Mouse (Mus musculus): ENCODE measurements at regions not wholly inside any gene's neighbourhood (a gene's known extent, or its start where the extent isn't known, plus 50 kb on each side); places are given as distances from the start of the nearest gene placed in this dataset.
"Not testable (repeated sequence)": the region's sequence is repeated elsewhere in the genome, so short reads cannot be mapped to it uniquely, and the experiment has no call there.

DNA sequence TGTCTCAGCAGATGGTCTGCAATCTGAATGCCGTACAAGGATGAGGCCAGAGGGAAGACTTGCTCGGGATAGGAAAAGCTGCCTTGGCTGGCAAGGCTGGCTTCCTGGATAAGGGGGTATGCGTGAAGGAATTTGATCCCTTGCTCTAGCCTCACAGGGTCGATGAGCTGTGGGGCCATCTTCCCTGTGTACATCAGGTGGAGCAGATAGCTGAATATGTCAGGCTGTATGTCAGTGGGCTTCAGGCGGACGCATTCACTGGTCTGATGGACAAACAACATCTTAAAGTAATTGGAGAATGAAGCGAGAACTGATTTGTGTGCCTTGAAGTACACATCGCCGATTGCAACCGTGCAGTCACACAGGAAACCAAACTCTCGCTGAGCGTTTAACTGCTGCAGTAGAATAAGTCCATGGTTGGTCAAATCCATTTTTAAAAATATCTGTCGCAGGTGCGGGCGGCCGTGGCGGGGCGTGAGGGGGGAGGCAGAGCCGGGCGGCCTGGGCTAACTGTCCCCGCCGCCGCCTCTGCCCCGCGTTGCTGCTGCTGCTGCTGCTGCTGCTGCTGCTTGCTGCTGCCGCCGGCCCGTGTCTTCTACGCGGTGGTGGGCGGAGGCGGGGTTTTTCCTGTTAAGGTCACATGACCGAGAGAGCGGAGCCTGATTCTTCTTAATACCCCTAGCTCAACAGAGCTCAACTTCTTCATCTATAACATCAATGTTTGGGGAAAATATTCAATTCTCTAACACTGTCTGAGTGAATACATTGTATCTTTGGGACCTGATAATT, 71.9 kb upstream of the Prkcq start:
- intact Hi-C loops (cut with DNase I); DNase-seq: not testable (repeated sequence)

DNA sequence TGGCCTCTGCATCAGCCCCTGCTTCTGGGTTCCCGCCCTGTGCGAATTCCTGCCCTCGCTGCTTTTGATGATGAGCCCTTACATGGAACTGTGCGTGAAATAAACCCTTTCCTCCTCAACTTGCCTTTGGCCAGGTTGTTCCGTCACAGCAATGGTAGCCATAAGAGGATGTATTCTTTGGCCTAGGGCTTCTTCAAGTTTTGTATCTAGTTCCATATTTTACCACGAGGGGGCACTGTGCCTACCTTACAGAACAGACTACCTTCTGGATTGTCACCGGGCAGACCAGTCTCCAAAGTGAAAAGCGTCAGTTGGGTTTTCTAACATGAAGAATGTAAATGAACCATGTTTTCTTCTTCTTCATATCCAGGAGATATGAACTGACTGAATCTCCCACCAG, 58.7 kb upstream of the Prkcq start:
- peak; percentile 13 for DNase-seq
- intact Hi-C loops (cut with DNase I) = loop anchor here (10.0 kb wide), 1 partner anchor 172 kb away; no protein-coding TSS in a partner anchor

DNA sequence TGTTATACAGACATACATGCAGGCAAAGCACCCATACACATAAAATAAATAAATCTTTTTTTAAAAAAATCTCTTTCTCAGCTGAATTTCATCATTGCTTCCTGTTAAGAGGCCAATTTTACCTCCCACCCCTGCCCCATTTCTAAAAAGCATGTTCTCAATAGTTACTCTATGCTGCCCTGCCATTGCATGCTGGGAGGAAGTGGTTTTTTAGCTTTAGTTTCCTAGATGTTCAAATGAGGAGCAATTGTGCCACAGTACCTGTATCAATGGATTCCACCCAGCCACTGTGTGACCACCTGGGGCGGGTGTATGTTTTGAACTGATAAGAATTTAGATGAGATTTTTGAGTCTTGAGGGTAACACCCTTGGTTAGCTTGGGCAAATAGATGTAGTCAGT, 53.3 kb upstream of the Prkcq start:
- no peak for DNase-seq
- intact Hi-C loops (cut with DNase I) = loop anchor here (10.0 kb wide), 1 partner anchor 166 kb away; no protein-coding TSS in a partner anchor

DNA sequence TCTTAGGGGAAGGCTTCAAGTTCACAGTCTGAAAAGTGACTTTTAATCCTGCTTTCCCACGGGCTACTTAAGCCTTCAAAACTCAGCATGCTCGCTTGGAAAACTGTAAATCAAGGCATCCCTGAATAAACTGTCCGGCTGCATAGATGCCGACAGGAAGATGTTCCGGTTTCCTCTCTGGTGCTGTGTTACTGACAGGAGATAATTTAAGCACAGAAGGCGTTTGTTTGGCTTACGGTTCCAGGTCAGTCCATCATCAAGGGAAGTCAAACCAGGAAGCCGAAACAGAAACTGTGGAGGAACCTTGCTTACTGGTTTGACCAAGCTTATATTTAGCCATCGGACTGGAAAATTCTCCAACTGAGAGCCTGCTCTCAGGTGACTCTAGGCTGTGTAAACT, 52.6 kb upstream of the Prkcq start:
- no peak for DNase-seq
- intact Hi-C loops (cut with DNase I) = loop anchor here (10.0 kb wide), 1 partner anchor 166 kb away; no protein-coding TSS in a partner anchor
